Mouse (Mus musculus): ENCODE results near the gene Irgq. TPM values are rescaled to one million over a fixed set of nuclear protein-coding genes. Genes with fewer than 3 reads are reported as not detected.

Gene Irgq
- total and polyA plus RNA-seq, 3 experiments, result 5.1 to 10.1 (median 9.9) TPM

GRCm38 (mm10) chr7:24538701-24539100 lies 8.2 kb downstream of the Irgq start:
- H3K9ac ChIP-seq (ENCODE audit: insufficient read depth, low read depth), result no peak overlapping the region
- no peaks in the 10 kb centered on the region for H3K27me3 ChIP-seq (replicated peaks)
- dilution Hi-C loops (cut with MboI; ENCODE audit: extremely low pct_ligation_motif_present, extremely low pct_unique_long_range_greater_than_20kb, low sequenced_read_pairs), result no loop called here
- no peak overlapping the region for H3K4me3 ChIP-seq (replicated peaks in 1 of 3; ENCODE audit: low read depth in 2 of 3, low read length in 2 of 3, poor library complexity in 1 of 3)
- H3K79me2 ChIP-seq (replicated peaks; ENCODE audit: control insufficient read depth, extremely low read depth, insufficient read depth, poor library complexity, severe bottlenecking), result no peaks in the 10 kb centered on the region
- in situ Hi-C loops (cut with MboI; ENCODE audit: low pct_ligation_motif_present, low pct_unique_long_range_greater_than_20kb, low sequenced_read_pairs), result loop anchor here (10.0 kb wide), 2 partner anchors 56 to 106 kb away; no protein-coding TSS in a partner anchor
- H3K27ac ChIP-seq (ENCODE audit: insufficient read depth, low read depth), result no peak overlapping the region
- peaks cover 0 to 29% of the 10 kb centered on the region in 2 experiments; a peak in 2 of 4 replicates for H3K4me1 ChIP-seq (ENCODE audit: control insufficient read depth in 1 of 2, insufficient read depth in 2 of 2)
- no peak for TF ChIP-seq TCF12 (IDR thresholded peaks at IDR 0.05; ENCODE audit: low read depth, low read length)
- peaks cover 13 to 30% of the 10 kb centered on the region in 2 experiments for H3K36me3 ChIP-seq (replicated peaks in 1 of 2; ENCODE audit: control insufficient read depth in 1 of 2, insufficient read depth in 1 of 2, low read length in 1 of 2)
- no peaks in the 10 kb centered on the region for H3K9me3 ChIP-seq (replicated peaks; ENCODE audit: low read length)
- DNase-seq (ENCODE audit: extremely low read depth), result no peak
- H3K4me2 ChIP-seq (ENCODE audit: insufficient read depth, low read depth, poor library complexity, severe bottlenecking), result no peak overlapping the region

GRCm38 (mm10) chr7:24539686-24540085 lies 9.2 kb downstream of the Irgq start:
- Histone ChIP-seq H3K9me3 (replicated peaks; ENCODE audit: low read length) (peaks cover 3% of the 10 kb centered on the region), H3K4me3 (replicated peaks in 1 of 3; ENCODE audit: low read depth in 2 of 3, low read length in 2 of 3, poor library complexity in 1 of 3) (no peak overlapping the region), H3K27me3 (replicated peaks) (no peaks in the 10 kb centered on the region), H3K36me3 (replicated peaks in 1 of 2; ENCODE audit: control insufficient read depth in 1 of 2, insufficient read depth in 1 of 2, low read length in 1 of 2) (peaks cover 4 to 21% of the 10 kb centered on the region in 2 experiments), H3K4me1 (ENCODE audit: control insufficient read depth in 1 of 2, insufficient read depth in 2 of 2) (peaks cover 0 to 21% of the 10 kb centered on the region in 2 experiments; a peak in 2 of 4 replicates), H3K9ac (ENCODE audit: insufficient read depth, low read depth) (no peak overlapping the region), H3K4me2 (ENCODE audit: insufficient read depth, low read depth, poor library complexity, severe bottlenecking) (no peak overlapping the region), H3K79me2 (replicated peaks; ENCODE audit: control insufficient read depth, extremely low read depth, insufficient read depth, poor library complexity, severe bottlenecking) (no peaks in the 10 kb centered on the region), H3K27ac (ENCODE audit: insufficient read depth, low read depth) (no peak overlapping the region)
- no peak for DNase-seq (ENCODE audit: extremely low read depth)
- no peak for TF ChIP-seq MEF2A (IDR thresholded peaks at IDR 0.05; ENCODE audit: borderline replicate concordance, low read depth, low read length)
- no peak for TF ChIP-seq HCFC1 (IDR thresholded peaks at IDR 0.05; ENCODE audit: low read depth, low read length)
- TF ChIP-seq CHD2 (IDR thresholded peaks at IDR 0.05; ENCODE audit: low read length), result no peak
- TF ChIP-seq BHLHE40 (IDR thresholded peaks at IDR 0.05; ENCODE audit: low read depth, low read length), result no peak
- TF ChIP-seq ZMIZ1 (IDR thresholded peaks at IDR 0.05; ENCODE audit: low read depth, low read length), result no peak
- no peak for TF ChIP-seq MYC (IDR thresholded peaks at IDR 0.05; ENCODE audit: low read depth, low read length)
- TF ChIP-seq RCOR1 (conservative IDR thresholded peaks at IDR 0.05; ENCODE audit: low read depth, low read length), result no peak
- TF ChIP-seq POLR2AphosphoS2 (IDR thresholded peaks at IDR 0.05; ENCODE audit: low read depth, low read length), result no peak
- TF ChIP-seq GABPA (IDR thresholded peaks at IDR 0.05; ENCODE audit: insufficient replicate concordance, low read depth, low read length), result no peak
- TF ChIP-seq UBTF (IDR thresholded peaks at IDR 0.05; ENCODE audit: low read depth, low read length), result no peak
- no peak for TF ChIP-seq ZKSCAN1 (IDR thresholded peaks at IDR 0.05; ENCODE audit: borderline replicate concordance, low read depth, low read length)
- TF ChIP-seq MAFK (IDR thresholded peaks at IDR 0.05; ENCODE audit: insufficient replicate concordance, low read length), result no peak
- TF ChIP-seq MAX (IDR thresholded peaks at IDR 0.05; ENCODE audit: low read length), result no peak
- TF ChIP-seq ZC3H11A (IDR thresholded peaks at IDR 0.05; ENCODE audit: low read depth, low read length), result no peak
- no peak for TF ChIP-seq CHD1 (IDR thresholded peaks at IDR 0.05; ENCODE audit: low read depth, low read length)
- dilution Hi-C loops (cut with MboI; ENCODE audit: extremely low pct_ligation_motif_present, extremely low pct_unique_long_range_greater_than_20kb, low sequenced_read_pairs) (no loop called here), in situ Hi-C loops (cut with MboI; ENCODE audit: low pct_ligation_motif_present, low pct_unique_long_range_greater_than_20kb, low sequenced_read_pairs) (loop anchor here (10.0 kb wide), 2 partner anchors 55 to 105 kb away; no protein-coding TSS in a partner anchor)

Measured in CH12.LX (cell line).